Mouse (Mus musculus) erythroid progenitor cell, adult 5-6 weeks (primary cell): ENCODE results near the gene Cript. TPM values are rescaled to one million over a fixed set of nuclear protein-coding genes. Genes with fewer than 3 reads are reported as not detected.

Experiments
- total RNA-seq, 2 experiments: library from RNA; stranded (forward) in 1 of 2; stranded (reverse) in 1 of 2; fragments of 150-400 nt in 1 of 2; fragments of 186-747, 209-891 nt in 1 of 2; gene quantifications; 2 replicates each; pipeline versions ENCODE4 v1.2.3 to v1.2.4; 2015 to 2017; ENCODE audit warnings: low replicate concordance in 2 of 2

Gene Cript
- total RNA-seq, 2 experiments from 2014 or later = 51.5 to 91.8 TPM

Other genes with a start within 250 kb of the Cript start
- not detected in 2 replicates for gene Tmem247, start 108.2 kb upstream of the Cript start, total RNA-seq (2015; ENCODE audit: low replicate concordance)
- not detected in 2 replicates for gene Tmem247, start 108.2 kb upstream of the Cript start, total RNA-seq (2017; ENCODE audit: low replicate concordance)
- gene Atp6v1e2, start 77.7 kb upstream of the Cript start, total RNA-seq (2015; ENCODE audit: low replicate concordance) = not detected in 2 replicates
- gene Atp6v1e2, start 77.7 kb upstream of the Cript start, total RNA-seq (2017; ENCODE audit: low replicate concordance) = not detected in 2 replicates
- 4.7 and 10.9 TPM in 2 replicates for gene Rhoq, start 62.5 kb upstream of the Cript start, total RNA-seq (2015; ENCODE audit: low replicate concordance)
- 2.9 and 4.0 TPM in 2 replicates for gene Rhoq, start 62.5 kb upstream of the Cript start, total RNA-seq (2017; ENCODE audit: low replicate concordance)
- gene Pigf, start 144 bp upstream of the Cript start, total RNA-seq (2015; ENCODE audit: low replicate concordance) = 6.3 TPM in 1 of 2 replicates, not detected in the other
- gene Pigf, start 144 bp upstream of the Cript start, total RNA-seq (2017; ENCODE audit: low replicate concordance) = 2.4 and 4.3 TPM in 2 replicates
- gene Socs5, start 82.1 kb downstream of the Cript start, total RNA-seq (2015; ENCODE audit: low replicate concordance) = 0.84 and 4.0 TPM in 2 replicates
- gene Socs5, start 82.1 kb downstream of the Cript start, total RNA-seq (2017; ENCODE audit: low replicate concordance) = 1.2 TPM in 1 of 2 replicates, not detected in the other
- gene Mcfd2, start 240.4 kb downstream of the Cript start, total RNA-seq (2015; ENCODE audit: low replicate concordance) = 3.8 and 7.2 TPM in 2 replicates
- 9.5 and 16.9 TPM in 2 replicates for gene Mcfd2, start 240.4 kb downstream of the Cript start, total RNA-seq (2017; ENCODE audit: low replicate concordance)